ENCODE assay signal across 18 mouse cellular contexts in genomic region chr12:39936331-39936730, GRCm38 (mm10).
A peak's percentile ranks its signal among the peaks of the same experiment; 100 is the strongest.
DNase-seq lines count a peak whose midpoint lies in the region; ATAC-seq and TF ChIP-seq lines count a peak whose summit lies in the region.
"Had no signal": no experiment of that assay in that cellular context is flagged by ENCODE, and none has a peak within 500 bp of the region (broad histone marks: within the 10 kb centered on the region; RNA-seq: fewer than 3 reads in every experiment).

No protein-coding gene starts in this region.

- peak; percentile 3 to 12 for DNase-seq in frontal cortex, postnatal 36 days (ENCODE audit: low spot score in 2 of 2)
- no peak for DNase-seq in frontal cortex, postnatal 14 days (ENCODE audit: low spot score in 2 of 2)
- DNase-seq in heart, postnatal 36 days = no peak
- peak; percentile 41 for DNase-seq in midbrain, embryonic 14.5 days
- no peak for DNase-seq in midbrain, postnatal 0 days (ENCODE audit: low spot score)
- DNase-seq in limb, embryonic 10.5 days (ENCODE audit: low spot score) = no peak
- DNase-seq: adrenal gland, postnatal 14 days; cerebellum, adult 18-20 months; cerebellum, postnatal 36 days; lung, adult 18-20 months; lung, postnatal 14 days; right cerebral cortex, postnatal 14 days; thymus, postnatal 36 days had no signal

- 0 out of 2 replicates have a peak, but pooled peaks cover 3% of the 10 kb centered on the region for H3K4me1 ChIP-seq in heart, embryonic 15.5 days (replicated peaks)
- no peaks in the 10 kb centered on the region for H3K4me1 ChIP-seq in midbrain, embryonic 14.5 days (ENCODE audit: control insufficient read depth, insufficient read depth, low read length)
- no peaks in the 10 kb centered on the region for H3K4me1 ChIP-seq in midbrain, embryonic 13.5 days (replicated peaks)
- H3K4me1 ChIP-seq in midbrain, postnatal 0 days (ENCODE audit: insufficient read depth, low read length) = no peaks in the 10 kb centered on the region
- no peaks in the 10 kb centered on the region for H3K4me1 ChIP-seq in limb, embryonic 10.5 days
- H3K4me1 ChIP-seq: hindbrain, embryonic 12.5 days; neural tube, embryonic 13.5 days had no signal

- no peak overlapping the region for H3K9ac ChIP-seq in heart, embryonic 15.5 days
- no peak overlapping the region for H3K9ac ChIP-seq in midbrain, embryonic 14.5 days (replicated peaks; ENCODE audit: low read length)
- no peak overlapping the region for H3K9ac ChIP-seq in midbrain, embryonic 13.5 days (replicated peaks)
- H3K9ac ChIP-seq in midbrain, postnatal 0 days (replicated peaks; ENCODE audit: low read length, poor library complexity, severe bottlenecking) = no peak overlapping the region
- H3K9ac ChIP-seq: hindbrain, embryonic 12.5 days; neural tube, embryonic 13.5 days had no signal

- no peaks in the 10 kb centered on the region for H3K36me3 ChIP-seq in heart, embryonic 15.5 days
- H3K36me3 ChIP-seq in midbrain, embryonic 14.5 days (ENCODE audit: control insufficient read depth, insufficient read depth, low read length) = no peaks in the 10 kb centered on the region
- no peaks in the 10 kb centered on the region for H3K36me3 ChIP-seq in midbrain, embryonic 13.5 days
- no peaks in the 10 kb centered on the region for H3K36me3 ChIP-seq in midbrain, postnatal 0 days (ENCODE audit: insufficient read depth, low read length)
- no peaks in the 10 kb centered on the region for H3K36me3 ChIP-seq in limb, embryonic 10.5 days
- H3K36me3 ChIP-seq: hindbrain, embryonic 12.5 days; neural tube, embryonic 13.5 days had no signal

- H3K4me2 ChIP-seq in heart, embryonic 15.5 days = 0 out of 2 replicates have a peak overlapping the region, but pooled peaks have one; percentile 0
- no peak overlapping the region for H3K4me2 ChIP-seq in midbrain, embryonic 14.5 days (ENCODE audit: low read length)
- no peak overlapping the region for H3K4me2 ChIP-seq in midbrain, embryonic 13.5 days (replicated peaks)
- no peak overlapping the region for H3K4me2 ChIP-seq in midbrain, postnatal 0 days (ENCODE audit: low read depth, low read length, poor library complexity, severe bottlenecking)
- H3K4me2 ChIP-seq: hindbrain, embryonic 12.5 days; neural tube, embryonic 13.5 days had no signal

- H3K9me3 ChIP-seq in heart, embryonic 15.5 days (replicated peaks) = no peaks in the 10 kb centered on the region
- no peaks in the 10 kb centered on the region for H3K9me3 ChIP-seq in midbrain, embryonic 14.5 days (ENCODE audit: control insufficient read depth, low read length)
- H3K9me3 ChIP-seq in midbrain, embryonic 13.5 days = no peaks in the 10 kb centered on the region
- H3K9me3 ChIP-seq in midbrain, postnatal 0 days (ENCODE audit: low read length) = no peaks in the 10 kb centered on the region
- no peaks in the 10 kb centered on the region for H3K9me3 ChIP-seq in limb, embryonic 10.5 days (replicated peaks)
- H3K9me3 ChIP-seq: hindbrain, embryonic 12.5 days; neural tube, embryonic 13.5 days had no signal

- no peak for ATAC-seq in heart, embryonic 15.5 days (replicated peaks; ENCODE audit: insufficient number of reproducible peaks, insufficient read depth, low FRiP score, low read depth)
- ATAC-seq in midbrain, embryonic 14.5 days (ENCODE audit: low FRiP score, low TSS enrichment) = no peak
- ATAC-seq in midbrain, embryonic 13.5 days = no peak
- ATAC-seq in midbrain, postnatal 0 days (ENCODE audit: low FRiP score) = no peak; the same call in 1 of the 2 replicates

- no peak overlapping the region for H3K27ac ChIP-seq in heart, embryonic 15.5 days
- no peak overlapping the region for H3K27ac ChIP-seq in midbrain, embryonic 14.5 days (replicated peaks; ENCODE audit: low read depth, low read length)
- H3K27ac ChIP-seq in midbrain, embryonic 13.5 days = no peak overlapping the region
- 0 out of 2 replicates have a peak overlapping the region, but pooled peaks have one; percentile 18 for H3K27ac ChIP-seq in midbrain, postnatal 0 days (ENCODE audit: low read depth, low read length)
- H3K27ac ChIP-seq in limb, embryonic 10.5 days = no peak overlapping the region
- H3K27ac ChIP-seq: hindbrain, embryonic 12.5 days; neural tube, embryonic 13.5 days had no signal

- no peak overlapping the region for H3K4me3 ChIP-seq in heart, embryonic 15.5 days
- H3K4me3 ChIP-seq in midbrain, embryonic 14.5 days (replicated peaks; ENCODE audit: low read depth, low read length) = no peak overlapping the region
- H3K4me3 ChIP-seq in midbrain, embryonic 13.5 days (replicated peaks) = no peak overlapping the region
- H3K4me3 ChIP-seq in midbrain, postnatal 0 days (ENCODE audit: low read depth, low read length) = no peak overlapping the region
- H3K4me3 ChIP-seq in limb, embryonic 10.5 days = no peak overlapping the region
- H3K4me3 ChIP-seq: hindbrain, embryonic 12.5 days; neural tube, embryonic 13.5 days had no signal

- WGBS in heart, embryonic 15.5 days = 34% methylated on average over 11 of the region's 11 CpGs
- 29% methylated on average over 11 of the region's 11 CpGs for WGBS in midbrain, embryonic 14.5 days
- WGBS in midbrain, embryonic 13.5 days = 30% methylated on average over 11 of the region's 11 CpGs
- WGBS in midbrain, postnatal 0 days = 18% methylated on average over 11 of the region's 11 CpGs
- WGBS in limb, embryonic 10.5 days = 88% methylated on average over 11 of the region's 11 CpGs

- TF ChIP-seq CTCF in midbrain, postnatal 0 days (IDR thresholded peaks at IDR 0.05) = no peak

- no peaks in the 10 kb centered on the region for H3K27me3 ChIP-seq in heart, embryonic 15.5 days
- H3K27me3 ChIP-seq in midbrain, embryonic 14.5 days (ENCODE audit: control insufficient read depth, insufficient read depth, low read length) = no peaks in the 10 kb centered on the region
- H3K27me3 ChIP-seq in midbrain, embryonic 13.5 days = no peaks in the 10 kb centered on the region
- H3K27me3 ChIP-seq in midbrain, postnatal 0 days (ENCODE audit: insufficient read depth, low read length) = no peaks in the 10 kb centered on the region
- no peaks in the 10 kb centered on the region for H3K27me3 ChIP-seq in limb, embryonic 10.5 days (ENCODE audit: low read depth, poor library complexity, severe bottlenecking)
- H3K27me3 ChIP-seq: CH12.LX; hindbrain, embryonic 12.5 days; neural tube, embryonic 13.5 days had no signal

- intact Hi-C loops in heart, postnatal 36 days (cut with DNase I) = no loop called here

Comparison
In these comparisons a context has a peak if more than half of its experiments do, and no peak if none do; other contexts are left out.
1. DNase-seq: peak in frontal cortex, postnatal 36 days (2 of 2) and midbrain, embryonic 14.5 days (single experiment); none in frontal cortex, postnatal 14 days (0 of 2), heart, postnatal 36 days (0 of 2), midbrain, postnatal 0 days (single experiment) and limb, embryonic 10.5 days (single experiment).